Mouse (Mus musculus) C2C12 (cell line): ENCODE results near the gene Cdk2ap2.

Experiments used
- CEBPB ChIP-seq: IDR thresholded peaks from one replicate; pipeline ENCODE4 v1.6.1; 2011; ENCODE audit warnings: low read depth, mild to moderate bottlenecking, control low read depth, moderate library complexity
- CTCF ChIP-seq: IDR thresholded peaks from one replicate; pipeline ENCODE4 v1.5.1; 2011; ENCODE audit not compliant: control insufficient read depth, insufficient read depth, insufficient read length
- MAX ChIP-seq: IDR thresholded peaks from one replicate; pipeline ENCODE4 v1.6.1; 2011; ENCODE audit warnings: mild to moderate bottlenecking, control low read depth
- MYOD1 ChIP-seq: IDR thresholded peaks from one replicate; pipeline ENCODE4 v1.6.1; 2011; ENCODE audit warnings: low read depth; ENCODE audit not compliant: control insufficient read depth, insufficient read length
- MYOG ChIP-seq: IDR thresholded peaks from one replicate; pipeline ENCODE4 v1.6.1; 2011; ENCODE audit not compliant: control insufficient read depth, insufficient read length; ENCODE audit errors: extremely low read depth
- USF1 ChIP-seq: IDR thresholded peaks from one replicate; pipeline ENCODE4 v1.6.1; 2011; ENCODE audit warnings: low read depth, mild to moderate bottlenecking, control low read depth, moderate library complexity

GRCm38 (mm10) chr19:4055216-4055946 lies 41.6 kb upstream of the Cdk2ap2 start:
- no peak for TF ChIP-seq CTCF
- TF ChIP-seq USF1: no peak
- no peak for TF ChIP-seq MAX
- no peak for TF ChIP-seq CEBPB
- no peak for TF ChIP-seq MYOD1
- no peak for TF ChIP-seq MYOG
